Mouse (Mus musculus): ENCODE data around the gene Mpzl3. TPM values are rescaled to one million over a fixed set of nuclear protein-coding genes. Genes with fewer than 3 reads are reported as not detected.

Gene Mpzl3
- polyA plus RNA-seq, 1 experiment from 2014 or later: 0.75 TPM

GRCm38 (mm10) chr9:45084556-45084955 lies 29.6 kb downstream of the Mpzl3 start:
- ATAC-seq: no peak
- Histone ChIP-seq H3K36me3 (ENCODE audit: control insufficient read depth, insufficient read depth, low read length) (no peaks in the 10 kb centered on the region), H3K9ac (ENCODE audit: low read depth, low read length) (no peak overlapping the region), H3K27ac (ENCODE audit: low read length) (no peak overlapping the region), H3K27me3 (ENCODE audit: control insufficient read depth, insufficient read depth, low read depth, low read length) (no peaks in the 10 kb centered on the region), H3K4me3 (ENCODE audit: low read depth, low read length) (no peak overlapping the region), H3K4me2 (ENCODE audit: low read length) (no peak overlapping the region), H3K4me1 (ENCODE audit: control insufficient read depth, insufficient read depth, low read length) (no peaks in the 10 kb centered on the region), H3K9me3 (replicated peaks; ENCODE audit: control insufficient read depth, low read length, poor library complexity, severe bottlenecking) (no peaks in the 10 kb centered on the region)
- 82% methylated on average over 5 of the region's 5 CpGs for WGBS

DNA sequence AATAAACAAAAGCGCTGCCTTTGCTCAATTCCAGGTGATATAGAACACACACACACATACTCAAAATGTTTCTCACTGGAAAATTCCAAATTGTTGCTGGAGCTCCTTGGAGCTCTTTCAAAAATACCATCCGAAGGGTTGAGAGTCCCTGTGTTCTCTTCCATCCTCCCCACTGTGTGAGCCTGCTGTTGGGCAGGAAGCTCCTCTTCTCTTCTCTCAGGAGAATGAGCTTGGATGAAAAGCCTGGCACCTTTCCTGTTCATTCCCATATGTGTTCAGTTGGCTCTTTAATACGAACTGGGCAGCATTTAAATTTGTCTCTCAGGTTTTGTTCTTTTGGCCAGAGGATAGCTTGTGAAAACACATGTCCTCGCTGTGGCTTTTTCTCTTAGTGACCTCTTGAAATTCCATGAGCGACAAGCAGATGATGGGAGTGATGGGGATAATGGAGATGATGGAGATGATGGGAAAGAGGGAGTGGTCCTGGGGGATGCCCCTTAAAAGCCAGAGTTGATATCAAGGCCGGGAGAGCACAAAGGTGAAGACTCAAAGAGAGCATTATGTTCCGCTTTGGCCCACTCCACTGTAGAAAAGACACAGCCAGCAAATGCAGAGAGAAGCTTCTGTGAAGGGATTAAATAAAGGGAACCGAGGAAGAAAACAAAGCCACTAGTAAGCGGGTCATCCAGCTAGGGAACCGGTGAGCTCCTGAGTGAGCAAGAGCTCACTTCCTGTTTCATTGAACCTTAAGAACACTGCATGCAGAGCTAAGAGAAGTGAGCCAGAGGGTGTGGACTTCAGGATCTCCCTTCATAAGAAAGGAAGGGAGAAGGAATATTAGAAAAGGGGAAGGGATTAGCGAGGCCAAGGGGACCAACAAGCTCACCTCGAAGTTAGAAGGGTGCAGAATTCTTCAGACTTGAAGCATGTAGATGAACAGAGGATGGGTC lies 31.0 kb downstream of the Mpzl3 start:
- no peaks in the 10 kb centered on the region for H3K9me3 ChIP-seq (replicated peaks; ENCODE audit: control insufficient read depth, low read length, poor library complexity, severe bottlenecking)
- no peaks in the 10 kb centered on the region for H3K36me3 ChIP-seq (ENCODE audit: control insufficient read depth, insufficient read depth, low read length)
- no peak overlapping the region for H3K9ac ChIP-seq (ENCODE audit: low read depth, low read length)
- no peak overlapping the region for H3K4me2 ChIP-seq (ENCODE audit: low read length)
- no peaks in the 10 kb centered on the region for H3K4me1 ChIP-seq (ENCODE audit: control insufficient read depth, insufficient read depth, low read length)
- no peaks in the 10 kb centered on the region for H3K27me3 ChIP-seq (ENCODE audit: control insufficient read depth, insufficient read depth, low read depth, low read length)
- WGBS: 75% methylated on average over 12 of the region's 12 CpGs
- ATAC-seq: no peak
- no peak overlapping the region for H3K27ac ChIP-seq (ENCODE audit: low read length)
- H3K4me3 ChIP-seq (ENCODE audit: low read depth, low read length): no peak overlapping the region

- no peaks in the 10 kb centered on the region for H3K27me3 ChIP-seq (ENCODE audit: control insufficient read depth, insufficient read depth, low read depth, low read length)
- H3K4me1 ChIP-seq (ENCODE audit: control insufficient read depth, insufficient read depth, low read length): no peaks in the 10 kb centered on the region
- H3K9ac ChIP-seq (ENCODE audit: low read depth, low read length): no peak overlapping the region
- H3K36me3 ChIP-seq (ENCODE audit: control insufficient read depth, insufficient read depth, low read length): no peaks in the 10 kb centered on the region
- no peak overlapping the region for H3K4me2 ChIP-seq (ENCODE audit: low read length)
- no peaks in the 10 kb centered on the region for H3K9me3 ChIP-seq (replicated peaks; ENCODE audit: control insufficient read depth, low read length, poor library complexity, severe bottlenecking)
- no peak for ATAC-seq
- H3K4me3 ChIP-seq (ENCODE audit: low read depth, low read length): no peak overlapping the region
- no peak overlapping the region for H3K27ac ChIP-seq (ENCODE audit: low read length)
These were observed 33.1 kb downstream of the Mpzl3 start for GRCm38 (mm10) chr9:45088040-45088439.

- WGBS: 52% methylated on average over 3 of the region's 3 CpGs
- H3K4me2 ChIP-seq (ENCODE audit: low read length): no peak overlapping the region
These were observed 35.8 kb downstream of the Mpzl3 start for GRCm38 (mm10) chr9:45090811-45091210.

DNA sequence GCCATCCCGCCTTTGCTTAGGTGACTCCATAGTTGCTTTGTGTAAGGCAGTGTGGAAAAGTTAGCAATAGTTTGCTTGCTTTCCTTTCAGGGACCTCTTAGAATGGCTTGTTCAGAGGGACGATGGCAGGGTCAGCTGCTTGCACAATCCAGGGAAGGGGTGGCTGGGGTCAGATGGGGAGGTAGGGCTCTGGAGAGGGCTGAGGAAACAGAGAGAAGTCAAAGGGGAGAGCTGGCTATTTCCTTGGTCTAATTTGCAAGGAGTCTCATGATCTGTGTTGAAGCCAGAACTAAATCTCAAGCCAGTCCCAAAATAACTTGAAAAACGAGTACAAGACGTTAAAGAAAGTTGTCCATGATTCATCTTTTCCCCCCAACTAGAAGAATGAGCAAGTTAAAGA lies 37.7 kb downstream of the Mpzl3 start:
- Histone ChIP-seq H3K4me1 (ENCODE audit: control insufficient read depth, insufficient read depth, low read length) (no peaks in the 10 kb centered on the region), H3K9me3 (replicated peaks; ENCODE audit: control insufficient read depth, low read length, poor library complexity, severe bottlenecking) (no peaks in the 10 kb centered on the region), H3K27me3 (ENCODE audit: control insufficient read depth, insufficient read depth, low read depth, low read length) (no peaks in the 10 kb centered on the region), H3K4me2 (ENCODE audit: low read length) (no peak overlapping the region), H3K4me3 (ENCODE audit: low read depth, low read length) (no peak overlapping the region), H3K36me3 (ENCODE audit: control insufficient read depth, insufficient read depth, low read length) (no peaks in the 10 kb centered on the region), H3K27ac (ENCODE audit: low read length) (no peak overlapping the region), H3K9ac (ENCODE audit: low read depth, low read length) (no peak overlapping the region)
- no peak for ATAC-seq
- 69% methylated on average over 4 of the region's 4 CpGs for WGBS

More at GRCm38 (mm10) chr9:45090811-45091210, 35.8 kb downstream of the Mpzl3 start:
- H3K9ac ChIP-seq (ENCODE audit: low read depth, low read length): no peak overlapping the region
- H3K9me3 ChIP-seq (replicated peaks; ENCODE audit: control insufficient read depth, low read length, poor library complexity, severe bottlenecking): no peaks in the 10 kb centered on the region
- H3K36me3 ChIP-seq (ENCODE audit: control insufficient read depth, insufficient read depth, low read length): no peaks in the 10 kb centered on the region
- ATAC-seq: no peak
- no peaks in the 10 kb centered on the region for H3K4me1 ChIP-seq (ENCODE audit: control insufficient read depth, insufficient read depth, low read length)
- H3K27ac ChIP-seq (ENCODE audit: low read length): no peak overlapping the region
- no peaks in the 10 kb centered on the region for H3K27me3 ChIP-seq (ENCODE audit: control insufficient read depth, insufficient read depth, low read depth, low read length)
- no peak overlapping the region for H3K4me3 ChIP-seq (ENCODE audit: low read depth, low read length)

DNA sequence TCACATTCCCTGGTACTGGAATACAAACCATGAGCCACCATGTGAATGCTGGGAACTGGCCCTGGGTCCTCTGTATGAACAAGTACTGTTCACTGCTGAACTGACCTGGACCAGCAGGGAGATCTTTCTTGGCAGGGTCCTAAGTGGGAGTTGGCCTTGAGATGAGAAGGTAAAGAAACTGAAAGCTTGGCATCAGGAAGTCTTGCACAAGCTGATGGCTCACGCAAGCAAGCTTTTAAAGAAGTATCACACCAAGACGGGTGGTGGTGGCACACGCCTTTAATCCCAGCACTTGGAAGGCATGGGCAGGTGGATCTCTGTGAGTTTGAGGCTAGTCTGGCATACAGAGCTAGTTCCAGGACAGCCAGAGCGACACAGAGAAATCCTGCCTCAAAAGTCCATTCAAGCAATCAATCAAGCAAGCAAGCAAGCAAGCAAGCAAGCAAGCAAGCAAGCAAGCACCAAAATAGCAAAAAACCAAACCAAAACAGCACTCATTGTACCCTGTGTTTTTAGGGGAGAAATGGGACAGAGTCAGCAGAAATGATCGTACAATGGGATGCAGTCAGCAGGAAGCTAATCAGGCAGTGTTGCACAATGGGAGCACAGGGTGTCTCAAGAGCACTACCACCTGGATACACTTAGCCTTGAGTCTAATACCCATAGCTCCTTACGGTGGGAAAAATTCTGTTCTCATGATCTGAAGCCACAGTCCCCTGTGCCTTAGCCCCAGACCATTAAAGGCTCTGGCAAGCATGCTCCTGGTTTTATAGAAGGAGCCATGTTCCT lies 40.4 kb downstream of the Mpzl3 start:
- no peaks in the 10 kb centered on the region for H3K4me1 ChIP-seq (ENCODE audit: control insufficient read depth, insufficient read depth, low read length)
- H3K36me3 ChIP-seq (ENCODE audit: control insufficient read depth, insufficient read depth, low read length): no peaks in the 10 kb centered on the region
- 80% methylated on average over 6 of the region's 6 CpGs for WGBS
- no peak overlapping the region for H3K27ac ChIP-seq (ENCODE audit: low read length)
- no peaks in the 10 kb centered on the region for H3K9me3 ChIP-seq (replicated peaks; ENCODE audit: control insufficient read depth, low read length, poor library complexity, severe bottlenecking)
- H3K9ac ChIP-seq (ENCODE audit: low read depth, low read length): no peak overlapping the region
- no peak for ATAC-seq
- no peak overlapping the region for H3K4me3 ChIP-seq (ENCODE audit: low read depth, low read length)
- H3K4me2 ChIP-seq (ENCODE audit: low read length): no peak overlapping the region
- no peaks in the 10 kb centered on the region for H3K27me3 ChIP-seq (ENCODE audit: control insufficient read depth, insufficient read depth, low read depth, low read length)

GRCm38 (mm10) chr9:45097877-45098276 lies 42.9 kb downstream of the Mpzl3 start:
- Histone ChIP-seq H3K27me3 (ENCODE audit: control insufficient read depth, insufficient read depth, low read depth, low read length) (no peaks in the 10 kb centered on the region), H3K27ac (ENCODE audit: low read length) (no peak overlapping the region), H3K36me3 (ENCODE audit: control insufficient read depth, insufficient read depth, low read length) (no peaks in the 10 kb centered on the region), H3K9me3 (replicated peaks; ENCODE audit: control insufficient read depth, low read length, poor library complexity, severe bottlenecking) (no peaks in the 10 kb centered on the region), H3K9ac (ENCODE audit: low read depth, low read length) (no peak overlapping the region), H3K4me2 (ENCODE audit: low read length) (no peak overlapping the region), H3K4me3 (ENCODE audit: low read depth, low read length) (no peak overlapping the region), H3K4me1 (ENCODE audit: control insufficient read depth, insufficient read depth, low read length) (no peaks in the 10 kb centered on the region)
- 80% methylated on average over 5 of the region's 5 CpGs for WGBS
- ATAC-seq: no peak

DNA sequence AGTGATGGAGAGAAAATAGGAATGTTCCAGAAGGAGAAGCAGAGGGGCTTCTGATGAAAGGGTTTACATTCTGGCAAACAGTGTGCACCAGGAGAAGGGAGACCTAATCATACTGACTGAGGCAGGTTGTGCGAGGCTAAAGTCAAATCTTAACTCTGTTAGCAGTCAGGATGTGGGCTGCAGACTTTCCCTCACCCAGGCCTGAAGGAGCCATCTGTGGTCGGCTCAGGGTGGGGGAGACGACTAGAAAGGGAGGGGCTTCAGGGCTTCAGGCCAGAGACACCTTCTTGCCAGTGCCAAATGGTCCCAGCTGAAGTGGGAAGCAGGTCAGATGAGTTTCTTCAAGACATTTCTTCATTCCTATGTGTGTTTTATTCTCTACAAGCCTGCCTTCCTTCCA lies 43.4 kb downstream of the Mpzl3 start:
- Histone ChIP-seq H3K4me3 (ENCODE audit: low read depth, low read length) (no peak overlapping the region), H3K4me1 (ENCODE audit: control insufficient read depth, insufficient read depth, low read length) (no peaks in the 10 kb centered on the region), H3K27ac (ENCODE audit: low read length) (no peak overlapping the region), H3K9ac (ENCODE audit: low read depth, low read length) (no peak overlapping the region), H3K9me3 (replicated peaks; ENCODE audit: control insufficient read depth, low read length, poor library complexity, severe bottlenecking) (no peaks in the 10 kb centered on the region), H3K27me3 (ENCODE audit: control insufficient read depth, insufficient read depth, low read depth, low read length) (no peaks in the 10 kb centered on the region), H3K36me3 (ENCODE audit: control insufficient read depth, insufficient read depth, low read length) (no peaks in the 10 kb centered on the region), H3K4me2 (ENCODE audit: low read length) (no peak overlapping the region)
- WGBS: 54% methylated on average over 3 of the region's 3 CpGs
- no peak for ATAC-seq

- H3K9me3 ChIP-seq (replicated peaks; ENCODE audit: control insufficient read depth, low read length, poor library complexity, severe bottlenecking): no peaks in the 10 kb centered on the region
- no peaks in the 10 kb centered on the region for H3K36me3 ChIP-seq (ENCODE audit: control insufficient read depth, insufficient read depth, low read length)
- H3K4me3 ChIP-seq (ENCODE audit: low read depth, low read length): no peak overlapping the region
- H3K27ac ChIP-seq (ENCODE audit: low read length): no peak overlapping the region
- no peaks in the 10 kb centered on the region for H3K27me3 ChIP-seq (ENCODE audit: control insufficient read depth, insufficient read depth, low read depth, low read length)
- ATAC-seq: no peak
- H3K4me1 ChIP-seq (ENCODE audit: control insufficient read depth, insufficient read depth, low read length): no peaks in the 10 kb centered on the region
- H3K9ac ChIP-seq (ENCODE audit: low read depth, low read length): no peak overlapping the region
- 97% methylated on average over 1 of the region's 1 CpGs for WGBS
- no peak overlapping the region for H3K4me2 ChIP-seq (ENCODE audit: low read length)
These were observed 47.5 kb downstream of the Mpzl3 start for GRCm38 (mm10) chr9:45102528-45102927.

Data from midbrain, embryonic 16.5 days (tissue).